ENCODE assay signal across 17 mouse cellular contexts in the genomic region with DNA sequence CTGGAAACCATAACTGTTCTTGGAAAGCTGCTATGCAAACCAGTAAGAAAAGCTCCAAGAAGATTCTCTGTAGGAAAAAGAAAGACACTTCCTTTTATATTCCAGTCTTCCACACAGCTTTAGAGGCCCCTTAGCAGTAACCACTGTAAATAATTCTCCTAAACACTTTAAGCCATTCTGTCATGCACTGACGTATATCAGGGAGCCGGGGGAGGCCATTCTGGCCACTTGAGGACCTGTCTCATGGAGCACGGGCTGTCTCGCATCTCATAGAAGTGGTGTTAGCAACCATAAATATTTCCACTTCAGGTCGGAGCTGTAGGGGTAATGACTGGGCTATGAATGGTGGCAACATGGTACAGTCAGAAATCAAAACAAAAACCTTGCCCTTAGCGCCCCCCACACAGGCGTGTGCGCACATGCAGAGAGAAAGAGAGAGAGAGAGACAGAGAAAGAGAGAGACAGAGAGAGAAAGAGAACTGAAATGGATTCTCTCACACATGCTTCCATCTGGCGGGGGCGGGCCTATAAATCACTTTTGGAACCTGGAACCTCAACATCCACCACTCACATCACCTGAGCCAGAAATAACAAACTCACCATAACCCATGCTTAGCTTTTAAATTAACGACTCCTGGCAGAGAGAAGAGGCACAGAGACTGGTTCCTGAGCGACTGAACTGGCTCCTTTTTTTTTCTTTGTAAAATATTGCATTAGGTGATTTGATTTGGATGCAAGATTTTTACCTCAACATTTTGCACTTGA. TPM values are rescaled to one million over a fixed set of nuclear protein-coding genes. Genes with fewer than 3 reads are reported as not detected.
DNase-seq lines count a peak whose midpoint lies in the region; ATAC-seq lines count a peak whose summit lies in the region.
"Had no signal": no experiment of that assay in that cellular context is flagged by ENCODE, and none has a peak within 500 bp of the region (broad histone marks: within the 10 kb centered on the region; RNA-seq: fewer than 3 reads in every experiment).

No protein-coding gene starts in this region.

- no peaks in the 10 kb centered on the region for H3K9me3 ChIP-seq in kidney, embryonic 14.5 days (ENCODE audit: control insufficient read depth, low read length)
- no peaks in the 10 kb centered on the region for H3K9me3 ChIP-seq in embryonic facial prominence, embryonic 14.5 days (ENCODE audit: control insufficient read depth, low read length)
- H3K9me3 ChIP-seq in limb, embryonic 10.5 days (replicated peaks): no peaks in the 10 kb centered on the region
- H3K9me3 ChIP-seq: forebrain, embryonic 10.5 days had no signal

- no peaks in the 10 kb centered on the region for H3K27me3 ChIP-seq in kidney, embryonic 14.5 days (ENCODE audit: control insufficient read depth, insufficient read depth, low read length)
- H3K27me3 ChIP-seq in embryonic facial prominence, embryonic 14.5 days (replicated peaks; ENCODE audit: control insufficient read depth, insufficient read depth, low read length): no peaks in the 10 kb centered on the region
- no peaks in the 10 kb centered on the region for H3K27me3 ChIP-seq in limb, embryonic 10.5 days (ENCODE audit: low read depth, poor library complexity, severe bottlenecking)
- H3K27me3 ChIP-seq: CH12.LX had no signal

- peak overlapping the region; percentile 67; the same call in 1 of the 2 replicates for H3K27ac ChIP-seq in kidney, embryonic 14.5 days (ENCODE audit: low read depth, low read length)
- H3K27ac ChIP-seq in embryonic facial prominence, embryonic 14.5 days (replicated peaks; ENCODE audit: low read depth, low read length): peak overlapping the region; percentile 82
- peak overlapping the region; percentile 30; the same call in 1 of the 2 replicates for H3K27ac ChIP-seq in limb, embryonic 10.5 days
- H3K27ac ChIP-seq: forebrain, embryonic 10.5 days had no signal

- peak; percentile 72 for ATAC-seq in kidney, embryonic 14.5 days (ENCODE audit: low FRiP score, low TSS enrichment)
- ATAC-seq in embryonic facial prominence, embryonic 14.5 days (ENCODE audit: low read depth): 0 out of 2 replicates have a peak, but pooled peaks have one; percentile 26

- H3K4me2 ChIP-seq in kidney, embryonic 14.5 days (replicated peaks; ENCODE audit: low read depth, low read length): no peak overlapping the region
- H3K4me2 ChIP-seq in embryonic facial prominence, embryonic 14.5 days (ENCODE audit: low read depth, low read length): no peak overlapping the region
- H3K4me2 ChIP-seq: liver, embryonic 11.5 days had no signal

- H3K4me1 ChIP-seq in kidney, embryonic 14.5 days (ENCODE audit: control insufficient read depth, insufficient read depth, low read length): no peaks in the 10 kb centered on the region
- peaks cover 12% of the 10 kb centered on the region; the same call in 1 of the 2 replicates for H3K4me1 ChIP-seq in embryonic facial prominence, embryonic 14.5 days (ENCODE audit: control insufficient read depth, insufficient read depth, low read length)
- peaks cover 44% of the 10 kb centered on the region for H3K4me1 ChIP-seq in limb, embryonic 10.5 days
- H3K4me1 ChIP-seq: forebrain, embryonic 10.5 days had no signal

- H3K4me3 ChIP-seq in kidney, embryonic 14.5 days (ENCODE audit: low read length): no peak overlapping the region
- no peak overlapping the region for H3K4me3 ChIP-seq in embryonic facial prominence, embryonic 14.5 days (ENCODE audit: low read depth, low read length)
- no peak overlapping the region for H3K4me3 ChIP-seq in limb, embryonic 10.5 days
- H3K4me3 ChIP-seq: forebrain, embryonic 10.5 days; myocyte had no signal

- no peak overlapping the region for H3K9ac ChIP-seq in kidney, embryonic 14.5 days (ENCODE audit: low read depth, low read length)
- no peak overlapping the region for H3K9ac ChIP-seq in embryonic facial prominence, embryonic 14.5 days (ENCODE audit: low read depth, low read length)

- 34% methylated on average over 12 of the region's 12 CpGs for WGBS in kidney, embryonic 14.5 days
- WGBS in embryonic facial prominence, embryonic 14.5 days: 64% methylated on average over 12 of the region's 12 CpGs
- WGBS in limb, embryonic 10.5 days: 73% methylated on average over 12 of the region's 12 CpGs

- peak; percentile 83 for DNase-seq in heart, adult 11 months
- DNase-seq in heart, adult 9 months (ENCODE audit: low spot score in 2 of 2): no peak
- no peak for DNase-seq in kidney, postnatal 10 days
- DNase-seq in embryonic facial prominence, embryonic 14.5 days (ENCODE audit: low spot score): peak; percentile 32
- DNase-seq in limb, embryonic 10.5 days (ENCODE audit: low spot score): no peak
- no peak for DNase-seq in urinary bladder, postnatal 25 days (ENCODE audit: low spot score)
- no peak for DNase-seq in T-cell, adult 2 months (ENCODE audit: low spot score)
- DNase-seq: adrenal gland, adult 8-10 months; cerebellum, postnatal 25 days; gastrocnemius, postnatal 36 days; lung, adult 2 months; midbrain, embryonic 14.5 days had no signal

- no peaks in the 10 kb centered on the region for H3K36me3 ChIP-seq in kidney, embryonic 14.5 days (ENCODE audit: control insufficient read depth, insufficient read depth, low read length)
- no peaks in the 10 kb centered on the region for H3K36me3 ChIP-seq in embryonic facial prominence, embryonic 14.5 days (ENCODE audit: control insufficient read depth, insufficient read depth, low read length)
- no peaks in the 10 kb centered on the region for H3K36me3 ChIP-seq in limb, embryonic 10.5 days
- H3K36me3 ChIP-seq: forebrain, embryonic 10.5 days had no signal

RNA-seq across cellular contexts. Expression of gene Spata18, which starts 50.9 kb away (rescaled TPM):
- polyA plus RNA-seq in kidney, embryonic 14.5 days (2014; fragmentation: Nextera tagmentation; extraction: Ambion mirVana): 0.16 and 0.20 TPM in 2 replicates
- 0.63 and 1.1 TPM in 2 replicates for polyA plus RNA-seq in embryonic facial prominence, embryonic 14.5 days (2014; fragmentation: Nextera tagmentation; extraction: Ambion mirVana)
- 1.5 and 2.1 TPM in 2 replicates for polyA plus RNA-seq in limb, embryonic 10.5 days (2016; fragmentation: Nextera tagmentation; extraction: Ambion mirVana)
- polyA plus RNA-seq: forebrain, embryonic 10.5 days; liver, embryonic 11.5 days; myocyte had no signal

RNA-seq across cellular contexts. Expression of gene Sgcb, which starts 54.5 kb away (rescaled TPM):
- polyA plus RNA-seq in kidney, embryonic 14.5 days (2014; fragmentation: Nextera tagmentation; extraction: Ambion mirVana): 16.7 and 23.2 TPM in 2 replicates
- polyA plus RNA-seq in embryonic facial prominence, embryonic 14.5 days (2014; fragmentation: Nextera tagmentation; extraction: Ambion mirVana): 54.3 and 55.3 TPM in 2 replicates
- polyA plus RNA-seq in limb, embryonic 10.5 days (2016; fragmentation: Nextera tagmentation; extraction: Ambion mirVana): 22.3 and 26.5 TPM in 2 replicates

Comparison
In these comparisons a context has a peak if more than half of its experiments do, and no peak if none do; other contexts are left out.
1. DNase-seq: peak in heart, adult 11 months (single experiment) and embryonic facial prominence, embryonic 14.5 days (single experiment); none in heart, adult 9 months (0 of 2), kidney, postnatal 10 days (single experiment), limb, embryonic 10.5 days (single experiment), urinary bladder, postnatal 25 days (single experiment) and T-cell, adult 2 months (single experiment).
2. H3K27ac ChIP-seq: peak in every context shown above with its lines; median percentile 82 in embryonic facial prominence, embryonic 14.5 days; 67 in kidney, embryonic 14.5 days; 30 in limb, embryonic 10.5 days.